Mouse (Mus musculus) CD4-positive, CD25-positive, alpha-beta regulatory T cell (primary cell): ENCODE data around the gene Upk3a. TPM values are rescaled to one million over a fixed set of nuclear protein-coding genes. Genes with fewer than 3 reads are reported as not detected.

Source experiments
- polyA plus RNA-seq: library from polyadenylated mRNA; unstranded; fragments of 100-300 nt; shearing (Covaris generic); gene quantifications from one replicate; pipeline ENCODE4 v1.2.1, GENCODE M21; 2017

Upk3a gene
- not detected for polyA plus RNA-seq

GRCm38 (mm10) chr15:85016951-85017664, at the start of gene Upk3a:
Gene Upk3a, plus strand, starts transcription at chr15:85017141.

DNA sequence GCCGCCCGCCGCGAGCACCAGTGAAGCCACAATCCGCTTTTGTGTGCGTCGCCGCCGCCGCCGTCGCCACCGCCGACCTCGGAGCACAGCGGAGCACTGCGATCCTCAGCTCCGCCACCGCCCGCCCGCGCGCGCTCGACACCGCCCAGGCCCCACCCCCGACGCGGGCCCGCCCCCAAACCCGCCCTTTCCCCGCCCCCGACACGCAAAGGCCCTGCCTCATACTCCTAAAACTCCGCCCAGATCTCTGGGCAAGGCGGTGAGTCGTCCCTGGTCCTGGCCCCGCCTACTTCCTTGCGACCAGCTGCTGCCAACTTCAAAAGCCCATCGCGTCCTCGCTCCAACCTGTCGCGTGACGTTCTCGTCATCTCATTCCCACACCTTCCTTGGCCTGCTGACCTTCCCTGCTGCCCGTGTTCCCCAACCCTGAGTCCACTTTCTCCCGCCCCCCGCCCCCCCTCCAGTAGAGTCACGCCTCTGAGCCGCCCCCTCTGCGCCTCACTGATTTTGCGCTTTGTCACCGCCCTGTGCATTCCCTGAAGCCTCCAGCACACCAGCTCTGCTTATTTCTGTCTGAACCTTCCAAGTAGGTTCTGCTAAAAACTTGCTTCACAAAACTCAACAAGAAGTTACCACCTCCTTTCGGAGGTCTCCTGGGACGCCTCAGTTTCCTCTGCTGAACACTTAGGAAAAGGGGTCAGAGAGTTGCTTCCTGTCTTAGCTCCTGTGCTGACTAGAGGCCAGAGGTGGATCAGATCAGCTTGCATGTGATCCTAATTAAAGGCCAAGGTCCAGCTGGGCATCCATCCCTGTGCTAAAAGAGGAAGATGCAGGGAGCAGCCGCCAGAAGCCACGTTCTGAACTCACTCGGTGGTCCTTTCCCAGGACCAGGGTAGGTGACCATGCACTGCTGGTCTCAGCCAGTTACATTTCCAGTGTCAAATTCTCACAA, 28.8 kb upstream of the Upk3a start, which contains the start of gene 5031439G07Rik:
Gene 5031439G07Rik, minus strand, starts transcription at position 678 of the 952 bp plus-strand sequence.

GRCm38 (mm10) chr15:85028648-85029047, 11.7 kb downstream of the Upk3a start, which contains the start of gene Fam118a:
Gene Fam118a, plus strand, starts transcription at chr15:85028948.

Other genes with a start within 250 kb of the Upk3a start
- gene Phf21b, start 161.1 kb upstream of the Upk3a start, polyA plus RNA-seq: 1.4 TPM
- 0.26 TPM for gene Gm29666, start 97.1 kb upstream of the Upk3a start, polyA plus RNA-seq
- 50.5 TPM for gene Nup50, start 93.7 kb upstream of the Upk3a start, polyA plus RNA-seq
- gene 5031439G07Rik, start 28.6 kb upstream of the Upk3a start, polyA plus RNA-seq: 15.3 TPM
- 53.4 TPM for gene Fam118a, start 11.8 kb downstream of the Upk3a start, polyA plus RNA-seq
- 0.05 TPM for gene Smc1b, start 114.8 kb downstream of the Upk3a start, polyA plus RNA-seq
- gene Ribc2, start 114.9 kb downstream of the Upk3a start, polyA plus RNA-seq: not detected
- 0.73 TPM for gene Fbln1, start 188.8 kb downstream of the Upk3a start, polyA plus RNA-seq